17 mouse cellular contexts compared by ENCODE assay signal in genomic region chr8:106316506-106316905, GRCm38 (mm10).
"Had no signal": no experiment of that assay in that cellular context is flagged by ENCODE, and none has a peak within 500 bp of the region (broad histone marks: within the 10 kb centered on the region; RNA-seq: fewer than 3 reads in every experiment).

No protein-coding gene starts in this region.

- ATAC-seq: liver, postnatal 0 days; lung, postnatal 0 days had no signal

- H3K4me1 ChIP-seq: limb, embryonic 12.5 days; limb, embryonic 15.5 days; megakaryocyte, embryonic 14.5 days had no signal

- H3K27ac ChIP-seq: kidney, postnatal 0 days; limb, embryonic 12.5 days; limb, embryonic 15.5 days; liver, embryonic 14.5 days; macrophage had no signal

- DNase-seq: kidney, adult 2 months; kidney, postnatal 25 days; left cerebral cortex, postnatal 4 days; liver, postnatal 0 days; lung, embryonic 14.5 days; midbrain, embryonic 14.5 days; right cerebral cortex, adult 18-20 months; right cerebral cortex, postnatal 14 days; right cerebral cortex, postnatal 4 days; thymus, postnatal 25 days had no signal

- H3K9ac ChIP-seq: limb, embryonic 12.5 days; limb, embryonic 15.5 days; liver, embryonic 14.5 days; liver, postnatal 0 days; lung, embryonic 14.5 days had no signal

- H3K27me3 ChIP-seq: limb, embryonic 12.5 days; limb, embryonic 15.5 days had no signal

- H3K4me3 ChIP-seq: limb, embryonic 12.5 days; limb, embryonic 15.5 days; megakaryocyte, embryonic 14.5 days had no signal

- H3K9me3 ChIP-seq: limb, embryonic 12.5 days; limb, embryonic 15.5 days; megakaryocyte, embryonic 14.5 days had no signal

- H3K36me3 ChIP-seq: limb, embryonic 12.5 days; limb, embryonic 15.5 days had no signal
